Mouse (Mus musculus) limb, embryonic 13.5 days (tissue): ENCODE measurements around the gene Emilin3. TPM values are rescaled to one million over a fixed set of nuclear protein-coding genes. Genes with fewer than 3 reads are reported as not detected.

Experiments used
- ATAC-seq: fragments of 200-750 bp; cut with Nextera tagmentation; 2 replicates; pipeline ENCODE4 v1.8.0; 2017; ENCODE audit warnings: low read depth, moderate number of reproducible peaks, moderate TSS enrichment; ENCODE audit not compliant: low FRiP score
- H3K27ac ChIP-seq: fragments of 300-500 bp; sonication (generic); 2 replicates; pipeline ENCODE4 v1.5.1; 2015; ENCODE audit warnings: inconsistent platforms, mild to moderate bottlenecking, moderate library complexity
- H3K27me3 ChIP-seq: fragments of 300-500 bp; sonication (generic); 2 replicates; pipeline ENCODE4 v1.6.1; 2015; ENCODE audit warnings: mild to moderate bottlenecking, inconsistent platforms
- H3K36me3 ChIP-seq: fragments of 300-500 bp; sonication (generic); 2 replicates; pipeline ENCODE4 v1.6.1; 2015; ENCODE audit warnings: inconsistent platforms, mild to moderate bottlenecking, moderate library complexity
- H3K4me1 ChIP-seq: fragments of 300-500 bp; sonication (generic); 2 replicates; pipeline ENCODE4 v1.6.1; 2015; ENCODE audit warnings: inconsistent platforms
- H3K4me2 ChIP-seq: fragments of 300-500 bp; sonication (generic); replicated peaks from 2 replicates; pipeline ENCODE4 v1.6.1; 2015; ENCODE audit warnings: inconsistent platforms, mild to moderate bottlenecking, moderate library complexity
- H3K4me3 ChIP-seq: fragments of 300-500 bp; sonication (generic); 2 replicates; pipeline ENCODE4 v1.5.1; 2015; ENCODE audit warnings: moderate library complexity, mild to moderate bottlenecking, inconsistent platforms
- H3K9ac ChIP-seq: fragments of 300-500 bp; sonication (generic); 2 replicates; pipeline ENCODE4 v1.6.1; 2015; ENCODE audit warnings: mild to moderate bottlenecking, inconsistent platforms
- H3K9me3 ChIP-seq: fragments of 300-500 bp; sonication (generic); 2 replicates; pipeline ENCODE4 v1.6.1; 2016; ENCODE audit warnings: inconsistent platforms
- WGBS: fragments of 180-500 bp; shearing (Covaris S2); methylation state at CpG from one replicate; pipeline ENCODE4 v1.1.7; 2015; 5-methylcytosine and 5-hydroxymethylcytosine counted together
- polyA plus RNA-seq: library from polyadenylated mRNA; unstranded; fragments of >200 nt; fragmentation: Nextera tagmentation; extraction: Ambion mirVana; gene quantifications from 2 replicates; pipeline ENCODE4 v1.2.1, GENCODE M21; 2015

Emilin3 gene
- polyA plus RNA-seq, 1 experiment from 2014 or later: 30.2 TPM

DNA sequence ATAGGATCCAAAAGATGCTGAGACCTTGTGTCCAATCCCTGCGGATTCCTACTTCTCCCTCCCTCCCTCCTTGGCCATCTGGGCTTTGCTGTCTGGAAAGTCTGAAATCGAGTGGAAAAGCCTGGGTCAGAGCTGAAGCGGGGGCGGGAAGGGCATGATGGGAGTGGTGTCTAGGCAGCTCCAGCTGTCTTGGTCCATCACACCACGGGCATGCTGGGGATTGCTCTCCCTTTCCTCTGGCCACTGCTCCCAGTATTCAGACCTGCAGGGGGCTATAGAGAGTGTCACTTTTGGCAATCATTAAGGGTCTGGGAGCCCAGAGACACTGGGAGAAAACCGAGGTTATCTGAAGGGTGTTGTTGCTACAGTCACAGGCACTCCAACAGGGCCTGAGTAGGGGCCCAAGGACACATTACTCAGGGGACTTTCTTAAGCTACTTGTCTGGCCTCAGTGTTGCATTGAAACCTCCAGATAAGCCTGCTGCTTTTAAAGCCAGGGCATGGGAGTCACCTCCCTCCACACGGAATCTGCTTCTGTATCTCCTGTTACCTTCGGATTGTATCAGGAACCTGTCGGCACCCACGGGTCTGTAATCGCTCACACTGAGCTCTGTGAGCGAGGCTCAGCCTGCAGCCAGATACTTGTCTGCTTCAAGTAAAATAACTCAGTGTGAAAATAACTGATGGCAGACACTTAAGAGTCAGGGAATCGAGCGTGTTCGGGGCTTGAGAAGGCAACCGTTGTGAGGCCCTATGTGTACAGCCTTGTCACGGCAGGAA is 29.0 kb upstream of the Emilin3 start:
- H3K4me3 ChIP-seq: no peak overlapping the region
- no peak overlapping the region for H3K4me2 ChIP-seq
- peaks cover 9% of the 10 kb centered on the region for H3K36me3 ChIP-seq
- H3K27ac ChIP-seq: no peak overlapping the region
- no peaks in the 10 kb centered on the region for H3K9me3 ChIP-seq
- H3K9ac ChIP-seq: no peak overlapping the region
- H3K4me1 ChIP-seq: 0 out of 2 replicates have a peak, but pooled peaks cover 9% of the 10 kb centered on the region
- peak; percentile 77 for ATAC-seq
- WGBS: 65% methylated on average over 17 of the region's 17 CpGs
- no peaks in the 10 kb centered on the region for H3K27me3 ChIP-seq

DNA sequence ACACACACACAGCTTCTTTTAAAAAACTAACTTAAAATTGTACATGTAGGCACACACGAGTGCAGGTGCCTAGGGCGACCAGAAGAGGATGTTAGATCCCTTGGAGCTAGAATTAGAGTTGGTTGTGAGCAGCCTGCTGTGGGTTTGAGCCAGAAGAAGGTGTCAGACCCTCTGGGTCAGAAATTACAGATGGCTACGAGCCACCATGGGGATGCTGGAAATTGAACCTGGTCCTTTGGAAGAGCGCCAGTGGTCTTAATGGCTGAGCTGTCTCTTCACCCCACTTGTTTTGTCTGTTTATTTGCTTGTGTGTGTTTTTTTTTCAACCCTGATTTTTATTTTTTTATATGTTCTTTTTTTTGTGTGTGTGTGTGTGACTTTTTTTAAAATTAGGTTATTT is 22.3 kb upstream of the Emilin3 start:
- ATAC-seq: no peak
- WGBS: 63% methylated on average over 4 of the region's 4 CpGs
- H3K9ac ChIP-seq: no peak overlapping the region
- H3K4me2 ChIP-seq: no peak overlapping the region
- H3K27ac ChIP-seq: no peak overlapping the region
- H3K36me3 ChIP-seq: no peaks in the 10 kb centered on the region
- H3K4me1 ChIP-seq: peaks cover 31% of the 10 kb centered on the region
- H3K4me3 ChIP-seq: no peak overlapping the region
- no peaks in the 10 kb centered on the region for H3K9me3 ChIP-seq
- no peaks in the 10 kb centered on the region for H3K27me3 ChIP-seq

DNA sequence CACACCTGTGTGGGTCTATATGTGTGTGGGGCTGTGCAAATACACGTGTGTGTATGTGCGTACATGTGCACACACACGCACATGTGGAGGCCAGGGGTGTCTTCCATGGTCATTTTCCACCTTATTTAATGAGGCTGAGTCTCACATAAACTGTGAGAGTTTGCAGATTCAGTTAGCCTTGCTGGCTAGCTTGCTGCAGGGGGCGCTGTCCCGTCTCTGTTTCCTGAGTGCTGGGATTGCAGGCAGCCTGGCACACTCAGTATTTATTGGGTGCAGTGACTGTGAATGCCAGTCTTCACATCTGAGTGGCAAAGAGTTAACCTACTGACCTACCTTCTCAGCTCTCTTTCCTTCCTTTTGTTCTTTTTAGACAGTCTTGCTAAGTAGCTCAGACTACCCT is 21.8 kb upstream of the Emilin3 start:
- Histone ChIP-seq H3K9me3 (no peaks in the 10 kb centered on the region), H3K27ac (no peak overlapping the region), H3K27me3 (no peaks in the 10 kb centered on the region), H3K4me3 (no peak overlapping the region), H3K36me3 (no peaks in the 10 kb centered on the region), H3K4me2 (no peak overlapping the region), H3K4me1 (peaks cover 36% of the 10 kb centered on the region), H3K9ac (no peak overlapping the region)
- ATAC-seq: no peak
- 62% methylated on average over 5 of the region's 5 CpGs for WGBS

DNA sequence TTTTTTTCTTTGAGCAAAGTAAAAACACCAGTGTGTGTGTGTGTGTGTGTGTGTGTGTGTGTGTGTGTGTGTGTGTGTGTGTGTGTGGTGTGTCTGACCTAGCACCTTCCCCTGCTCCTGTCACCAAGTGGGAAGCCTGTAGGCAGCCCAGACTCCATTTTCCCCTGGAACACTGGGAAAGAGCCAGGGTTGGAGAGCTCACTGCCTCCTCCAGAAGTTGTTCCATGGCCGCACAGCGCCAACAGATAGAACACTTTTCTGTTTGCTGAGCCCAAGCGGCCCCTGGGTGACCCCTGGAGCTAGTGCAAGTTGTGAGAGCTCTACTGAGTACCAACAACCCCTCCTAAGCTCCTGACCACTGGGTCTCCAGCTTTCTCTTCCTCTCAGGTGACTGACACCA is 20.9 kb upstream of the Emilin3 start:
- Histone ChIP-seq H3K36me3 (no peaks in the 10 kb centered on the region), H3K9me3 (no peaks in the 10 kb centered on the region), H3K4me2 (peak overlapping the region; percentile 48), H3K9ac (no peak overlapping the region), H3K4me3 (no peak overlapping the region), H3K27me3 (no peaks in the 10 kb centered on the region), H3K27ac (peak overlapping the region; percentile 78; the same call in 1 of the 2 replicates), H3K4me1 (peaks cover 40% of the 10 kb centered on the region)
- no peak for ATAC-seq
- WGBS: 75% methylated on average over 3 of the region's 3 CpGs

DNA sequence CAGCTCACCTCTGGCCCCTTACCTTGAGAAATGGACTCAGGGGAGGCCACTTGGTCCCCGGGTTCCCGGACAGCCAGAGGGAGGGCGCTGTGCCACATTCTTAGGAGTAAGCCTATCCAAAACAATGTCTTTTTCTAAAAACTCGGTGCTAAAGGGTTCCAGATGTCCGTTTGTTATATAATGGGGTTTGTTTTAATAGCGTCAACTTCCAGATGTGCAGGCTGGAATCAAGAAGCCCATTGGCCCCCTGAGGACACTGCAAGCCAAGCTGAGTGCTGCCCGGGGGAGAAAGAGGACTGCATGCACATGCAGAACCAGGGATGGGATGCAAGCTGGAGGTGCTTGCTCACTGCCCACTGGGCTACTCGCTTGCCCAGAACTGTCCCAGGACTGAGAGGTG is 20.2 kb upstream of the Emilin3 start:
- Histone ChIP-seq H3K36me3 (no peaks in the 10 kb centered on the region), H3K27me3 (no peaks in the 10 kb centered on the region), H3K27ac (peak overlapping the region; percentile 78), H3K4me2 (peak overlapping the region; percentile 48), H3K4me3 (no peak overlapping the region), H3K9me3 (no peaks in the 10 kb centered on the region), H3K9ac (no peak overlapping the region), H3K4me1 (peaks cover 40% of the 10 kb centered on the region)
- ATAC-seq: peak; percentile 83; the same call in 1 of the 2 replicates
- 14% methylated on average over 8 of the region's 8 CpGs for WGBS

DNA sequence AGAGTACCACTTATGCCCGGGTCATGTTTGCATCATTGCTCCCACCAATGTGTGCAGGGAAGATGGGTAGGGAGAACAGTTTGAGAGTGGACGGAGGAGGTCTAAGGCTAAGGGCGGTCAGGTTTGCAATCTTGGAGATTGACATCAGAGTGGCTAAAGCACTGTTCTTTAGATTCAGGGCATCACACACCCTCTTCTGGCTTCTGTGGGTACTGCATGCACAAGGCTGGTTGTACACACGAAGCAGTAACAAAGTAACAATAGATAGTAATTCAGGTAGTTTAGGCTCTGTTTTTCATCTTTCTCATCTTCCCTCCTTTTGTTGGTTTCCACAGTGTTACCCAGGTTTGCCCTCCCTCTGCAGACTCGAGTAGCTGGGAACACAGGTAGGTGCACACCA is 19.2 kb upstream of the Emilin3 start:
- Histone ChIP-seq H3K27me3 (no peaks in the 10 kb centered on the region), H3K4me2 (no peak overlapping the region), H3K4me1 (peaks cover 40% of the 10 kb centered on the region), H3K9ac (no peak overlapping the region), H3K27ac (peak overlapping the region; percentile 78; the same call in 1 of the 2 replicates), H3K4me3 (no peak overlapping the region), H3K36me3 (no peaks in the 10 kb centered on the region), H3K9me3 (no peaks in the 10 kb centered on the region)
- no peak for ATAC-seq
- WGBS: 94% methylated on average over 5 of the region's 5 CpGs

DNA sequence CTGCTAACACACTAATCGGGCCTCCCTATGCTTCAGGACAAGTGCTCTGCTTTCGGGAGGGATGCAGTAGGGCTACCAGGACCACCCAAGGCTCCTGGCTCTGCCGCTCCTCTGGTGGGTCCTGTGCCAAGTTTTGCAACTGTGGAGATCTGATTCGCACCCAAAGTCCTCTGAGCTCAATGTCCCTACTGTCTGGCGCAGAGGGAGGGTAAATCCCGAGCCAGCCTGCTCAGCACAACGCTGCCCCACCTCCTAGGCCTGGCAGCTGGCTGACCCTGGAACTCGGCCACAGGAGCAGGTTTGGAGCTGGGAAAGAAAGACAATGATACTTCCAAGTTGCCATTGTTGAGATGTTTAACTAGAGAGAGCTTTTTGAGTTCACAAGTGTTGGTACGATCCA is 13.1 kb upstream of the Emilin3 start:
- H3K36me3 ChIP-seq: no peaks in the 10 kb centered on the region
- H3K9ac ChIP-seq: no peak overlapping the region
- H3K9me3 ChIP-seq: 0 out of 2 replicates have a peak, but pooled peaks cover 3% of the 10 kb centered on the region
- no peak overlapping the region for H3K4me2 ChIP-seq
- no peak for ATAC-seq
- no peaks in the 10 kb centered on the region for H3K27me3 ChIP-seq
- peaks cover 36% of the 10 kb centered on the region for H3K4me1 ChIP-seq
- WGBS: 79% methylated on average over 9 of the region's 9 CpGs
- no peak overlapping the region for H3K4me3 ChIP-seq
- H3K27ac ChIP-seq: no peak overlapping the region; the same call in 1 of the 2 replicates

DNA sequence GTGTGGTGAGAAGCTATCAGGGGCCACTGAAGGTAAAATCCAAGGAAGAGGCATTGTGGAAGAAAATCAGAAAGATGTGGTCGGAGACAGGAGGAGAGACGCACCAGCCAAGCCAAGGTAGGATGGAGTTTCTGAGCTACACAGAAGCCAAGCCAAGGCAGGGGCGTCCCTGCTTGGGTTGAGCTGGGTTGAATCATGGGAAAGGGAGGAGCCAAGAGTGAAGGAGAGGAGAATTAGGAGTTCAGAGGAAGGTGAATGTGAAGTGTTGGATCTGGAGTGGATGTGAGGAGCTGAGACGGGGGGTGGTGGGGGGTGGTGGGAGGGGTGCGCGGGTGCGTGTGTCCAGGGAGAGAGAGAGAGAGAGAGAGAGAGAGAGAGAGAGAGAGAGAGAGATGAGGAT is 9.2 kb upstream of the Emilin3 start:
- no peak overlapping the region for H3K27ac ChIP-seq
- ATAC-seq: no peak

DNA sequence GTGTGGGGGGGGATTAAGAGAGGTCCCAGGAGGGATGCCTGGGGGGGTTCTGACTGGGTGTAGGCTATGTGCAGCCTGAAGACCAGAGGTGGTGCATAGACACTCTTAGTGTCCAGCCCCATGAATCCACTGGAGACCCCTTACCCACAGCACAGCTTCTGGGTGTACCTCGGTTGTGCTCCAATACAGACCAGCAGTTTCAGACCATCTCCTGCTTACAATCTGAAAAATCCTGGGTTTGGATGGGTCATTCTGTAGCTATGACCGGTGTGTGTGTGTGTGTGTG is 6.7 kb upstream of the Emilin3 start:
- H3K9ac ChIP-seq: no peak overlapping the region
- H3K27ac ChIP-seq: no peak overlapping the region
- no peak for ATAC-seq

More for the DNA sequence above, 9.2 kb upstream of the Emilin3 start:
- Histone ChIP-seq H3K4me2 (no peak overlapping the region), H3K27me3 (no peaks in the 10 kb centered on the region), H3K4me1 (peaks cover 35% of the 10 kb centered on the region; the same call in 1 of the 2 replicates), H3K4me3 (no peak overlapping the region), H3K36me3 (no peaks in the 10 kb centered on the region), H3K9me3 (0 out of 2 replicates have a peak, but pooled peaks cover 3% of the 10 kb centered on the region), H3K9ac (no peak overlapping the region)
- 58% methylated on average over 7 of the region's 7 CpGs for WGBS

DNA sequence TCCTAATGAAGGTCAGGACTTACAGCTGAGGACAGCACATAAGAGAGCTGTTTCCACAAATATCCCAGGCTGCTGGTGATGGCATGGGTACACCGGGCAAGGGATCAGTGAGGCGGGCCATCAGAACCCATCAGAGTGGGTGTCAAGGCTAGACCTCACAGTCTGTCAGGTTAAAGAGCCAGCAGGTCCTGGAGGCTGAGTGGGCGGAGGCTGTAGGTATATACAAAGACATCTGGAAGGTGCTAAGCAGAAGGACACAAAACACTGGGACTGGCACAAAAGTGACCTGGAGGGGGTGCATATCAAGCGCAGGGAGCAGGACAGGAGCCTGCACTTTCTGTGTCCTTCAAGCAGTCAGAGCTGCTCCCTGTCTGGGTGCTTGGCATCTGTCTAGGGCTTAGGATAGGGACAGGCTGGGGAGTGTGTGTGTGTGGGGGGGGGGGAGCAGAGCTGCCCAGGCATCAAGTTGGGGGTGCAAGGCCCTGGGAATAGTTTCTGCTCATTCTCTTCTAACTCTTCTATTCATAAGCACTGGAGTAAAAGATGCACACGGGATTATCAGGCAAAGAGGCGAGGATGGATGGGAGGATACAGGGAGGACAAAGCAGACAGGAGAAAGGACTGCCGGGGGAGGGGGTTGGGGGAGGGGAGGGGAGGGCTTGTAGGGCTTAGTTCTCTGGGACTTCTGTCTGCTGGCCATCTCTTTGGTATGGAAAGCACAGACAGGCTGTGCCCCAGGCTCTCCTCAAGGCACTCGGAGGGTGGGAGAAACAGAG is 6.2 kb upstream of the Emilin3 start:
- H3K27me3 ChIP-seq: peaks cover 6% of the 10 kb centered on the region; the same call in 1 of the 2 replicates
- no peak for ATAC-seq
- no peak overlapping the region for H3K27ac ChIP-seq
- no peaks in the 10 kb centered on the region for H3K36me3 ChIP-seq
- no peak overlapping the region for H3K4me2 ChIP-seq
- no peak overlapping the region for H3K9ac ChIP-seq
- H3K4me1 ChIP-seq: peaks cover 36% of the 10 kb centered on the region
- H3K9me3 ChIP-seq: 0 out of 2 replicates have a peak, but pooled peaks cover 3% of the 10 kb centered on the region
- no peak overlapping the region for H3K4me3 ChIP-seq
- WGBS: 69% methylated on average over 8 of the region's 8 CpGs

More for the DNA sequence above, 6.7 kb upstream of the Emilin3 start:
- 94% methylated on average over 2 of the region's 2 CpGs for WGBS
- 0 out of 2 replicates have a peak, but pooled peaks cover 3% of the 10 kb centered on the region for H3K9me3 ChIP-seq
- no peaks in the 10 kb centered on the region for H3K36me3 ChIP-seq
- 0 out of 2 replicates have a peak, but pooled peaks cover 3% of the 10 kb centered on the region for H3K27me3 ChIP-seq
- no peak overlapping the region for H3K4me3 ChIP-seq
- peaks cover 36% of the 10 kb centered on the region for H3K4me1 ChIP-seq
- no peak overlapping the region for H3K4me2 ChIP-seq

DNA sequence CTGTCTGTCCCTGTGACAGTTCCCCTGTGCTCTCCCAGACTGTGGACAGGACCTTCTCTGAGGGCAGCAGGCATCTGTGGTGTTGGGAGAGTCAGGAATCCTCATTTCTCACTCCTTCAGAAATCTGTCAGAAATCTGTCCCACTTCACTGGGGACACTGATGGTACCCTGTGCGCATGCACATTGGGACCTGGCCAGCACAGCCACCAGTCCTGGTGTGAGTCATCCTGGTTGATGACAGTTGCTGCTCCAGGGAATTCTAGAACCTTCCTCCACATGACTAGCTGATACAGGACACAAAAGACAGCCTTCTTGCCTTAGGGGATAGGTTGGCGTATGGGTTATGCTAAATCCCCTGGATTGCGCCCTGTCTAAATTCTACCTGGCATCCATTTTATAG is 5.2 kb upstream of the Emilin3 start:
- Histone ChIP-seq H3K36me3 (no peaks in the 10 kb centered on the region), H3K4me2 (no peak overlapping the region), H3K4me3 (no peak overlapping the region), H3K9me3 (0 out of 2 replicates have a peak, but pooled peaks cover under 1% of the 10 kb centered on the region), H3K9ac (no peak overlapping the region), H3K4me1 (peaks cover 47% of the 10 kb centered on the region), H3K27ac (no peak overlapping the region), H3K27me3 (peaks cover 16% of the 10 kb centered on the region; the same call in 1 of the 2 replicates)
- ATAC-seq: no peak
- 94% methylated on average over 3 of the region's 3 CpGs for WGBS

DNA sequence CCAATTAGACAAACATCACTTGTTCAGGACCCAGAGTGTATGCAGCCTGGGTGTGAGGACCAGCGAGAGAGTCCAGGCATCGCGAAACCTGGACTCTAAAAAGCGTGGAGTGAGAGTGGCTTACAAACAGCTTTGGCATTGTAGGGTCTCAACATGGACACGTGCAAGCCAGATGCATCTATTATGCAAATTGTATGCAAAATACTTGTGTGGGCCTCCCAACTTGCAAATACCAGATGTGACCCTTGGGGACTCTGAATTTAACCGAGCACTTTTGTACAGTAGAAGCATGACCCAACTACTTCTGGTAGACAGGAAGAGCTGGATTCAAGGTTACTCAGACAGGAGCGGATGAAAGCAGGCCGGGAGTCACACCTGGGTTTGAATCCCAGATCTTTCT is 4.6 kb upstream of the Emilin3 start:
- Histone ChIP-seq H3K27me3 (peaks cover 19% of the 10 kb centered on the region), H3K4me2 (no peak overlapping the region), H3K27ac (no peak overlapping the region), H3K9ac (no peak overlapping the region), H3K36me3 (no peaks in the 10 kb centered on the region), H3K9me3 (no peaks in the 10 kb centered on the region), H3K4me1 (peaks cover 46% of the 10 kb centered on the region), H3K4me3 (no peak overlapping the region)
- 76% methylated on average over 8 of the region's 8 CpGs for WGBS
- no peak for ATAC-seq
